Mouse (Mus musculus) hindbrain, postnatal 0 days (tissue): ENCODE data around the gene Slc37a1. TPM values are rescaled to one million over a fixed set of nuclear protein-coding genes. Genes with fewer than 3 reads are reported as not detected.
A peak's percentile ranks its signal among the peaks of the same experiment; 100 is the strongest.

Source experiments
- ATAC-seq: fragments of 200-750 bp; cut with Nextera tagmentation; 2 replicates; pipeline ENCODE4 v1.8.0; 2017; ENCODE audit warnings: mild to moderate bottlenecking, moderate TSS enrichment, moderate library complexity
- DNase-seq: peaks from one replicate; pipeline ENCODE4 v3.0.0-alpha.2; 2015; ENCODE audit warnings: low spot score
- H3K27ac ChIP-seq: fragments of 300-500 bp; sonication (generic); 2 replicates; pipeline ENCODE4 v1.5.1; 2014; ENCODE audit warnings: mild to moderate bottlenecking
- H3K27me3 ChIP-seq: fragments of 300-500 bp; sonication (generic); 2 replicates; pipeline ENCODE4 v1.6.1; 2014; ENCODE audit warnings: low read length, mixed read lengths; ENCODE audit not compliant: insufficient read depth
- H3K36me3 ChIP-seq: fragments of 300-500 bp; sonication (generic); 2 replicates; pipeline ENCODE4 v1.6.1; 2014; ENCODE audit warnings: low read length, mixed read lengths; ENCODE audit not compliant: insufficient read depth
- H3K4me1 ChIP-seq: fragments of 300-500 bp; sonication (generic); 2 replicates; pipeline ENCODE4 v1.6.1; 2014; ENCODE audit warnings: antibody characterized with exemption, low read length, mixed read lengths; ENCODE audit not compliant: insufficient read depth
- H3K4me2 ChIP-seq: fragments of 300-500 bp; sonication (generic); 2 replicates; pipeline ENCODE4 v1.6.1; 2014; ENCODE audit warnings: low read depth, mild to moderate bottlenecking, low read length, moderate library complexity, mixed read lengths
- H3K4me3 ChIP-seq: fragments of 300-500 bp; sonication (generic); 2 replicates; pipeline ENCODE4 v1.5.1; 2014; ENCODE audit warnings: low read length
- H3K9ac ChIP-seq: fragments of 300-500 bp; sonication (generic); replicated peaks from 2 replicates; pipeline ENCODE4 v1.6.1; 2014; ENCODE audit warnings: mild to moderate bottlenecking, low read length, moderate library complexity, mixed read lengths
- H3K9me3 ChIP-seq: fragments of 300-500 bp; sonication (generic); 2 replicates; pipeline ENCODE4 v1.6.1; 2016; ENCODE audit warnings: low read length, mixed read lengths
- CTCF ChIP-seq: IDR thresholded peaks from 2 replicates; pipeline ENCODE4 v1.5.1; 2016; ENCODE audit warnings: antibody characterized with exemption, control low read depth, low read depth
- WGBS: fragments of 180-500 bp; shearing (Covaris S2); extraction: QIAGEN DNeasy Blood & Tissue Kit; methylation state at CpG from one replicate; pipeline ENCODE4 v1.1.7; 2014; 5-methylcytosine and 5-hydroxymethylcytosine counted together
- polyA plus RNA-seq: library from polyadenylated mRNA; unstranded; fragments of >200 nt; fragmentation: Nextera tagmentation; extraction: Ambion mirVana; gene quantifications from 2 replicates; pipeline ENCODE4 v1.2.1, GENCODE M21; 2015
- total RNA-seq: library from RNA; depleted of rRNA; stranded (reverse); fragments of >200 nt; gene quantifications from 2 replicates; pipeline ENCODE4 v1.2.3, GENCODE M21; 2014

The Slc37a1 gene
- total and polyA plus RNA-seq, 2 experiments from 2014 or later: 5.7 to 10.7 TPM

DNA sequence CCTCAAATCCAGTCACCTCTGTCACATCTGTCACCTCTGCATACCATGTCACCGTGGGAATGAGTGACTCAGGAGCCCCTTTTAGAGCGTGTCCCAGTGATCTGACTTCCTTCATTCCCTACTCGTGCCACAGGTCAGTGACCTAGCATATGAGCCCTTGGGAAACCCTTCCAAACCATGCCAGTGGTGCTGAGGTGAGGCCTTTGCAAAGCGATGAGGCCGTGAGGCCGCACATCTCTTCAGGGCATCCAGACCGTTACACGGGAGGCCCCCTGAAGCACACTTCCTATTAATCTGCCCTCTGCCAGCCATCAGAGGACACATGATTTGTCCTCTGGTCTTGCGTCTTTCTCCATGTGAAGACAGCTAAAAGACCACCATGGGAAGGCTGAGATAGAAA is 7.1 kb upstream of the Slc37a1 start:
- Histone ChIP-seq H3K27ac (no peak overlapping the region), H3K36me3 (no peaks in the 10 kb centered on the region), H3K4me1 (0 out of 2 replicates have a peak, but pooled peaks cover 4% of the 10 kb centered on the region), H3K9ac (no peak overlapping the region), H3K4me2 (no peak overlapping the region), H3K4me3 (no peak overlapping the region), H3K9me3 (no peaks in the 10 kb centered on the region), H3K27me3 (no peaks in the 10 kb centered on the region)
- ATAC-seq (no peak), DNase-seq (no peak)
- WGBS: 80% methylated on average over 9 of the region's 9 CpGs
- no peak for TF ChIP-seq CTCF

- no peak overlapping the region for H3K4me2 ChIP-seq
- no peak overlapping the region for H3K27ac ChIP-seq
- ATAC-seq (no peak), DNase-seq (no peak)
- H3K4me3 ChIP-seq: no peak overlapping the region
- H3K27me3 ChIP-seq: no peaks in the 10 kb centered on the region
- H3K36me3 ChIP-seq: no peaks in the 10 kb centered on the region
- no peak overlapping the region for H3K9ac ChIP-seq
- 80% methylated on average over 6 of the region's 6 CpGs for WGBS
- no peak for TF ChIP-seq CTCF
- no peaks in the 10 kb centered on the region for H3K9me3 ChIP-seq
- 0 out of 2 replicates have a peak, but pooled peaks cover 4% of the 10 kb centered on the region for H3K4me1 ChIP-seq
These were observed 6.3 kb upstream of the Slc37a1 start for GRCm38 (mm10) chr17:31280269-31280668.

GRCm38 (mm10) chr17:31281830-31282686 is 4.5 kb upstream of the Slc37a1 start:
- Histone ChIP-seq H3K4me3 (no peak overlapping the region), H3K36me3 (no peaks in the 10 kb centered on the region), H3K4me2 (peak overlapping the region; percentile 10; the same call in 1 of the 2 replicates), H3K9ac (no peak overlapping the region), H3K27ac (no peak overlapping the region), H3K9me3 (no peaks in the 10 kb centered on the region), H3K4me1 (0 out of 2 replicates have a peak, but pooled peaks cover 4% of the 10 kb centered on the region), H3K27me3 (no peaks in the 10 kb centered on the region)
- WGBS: 41% methylated on average over 19 of the region's 19 CpGs
- DNase-seq (peak; percentile 30), ATAC-seq (no peak)
- TF ChIP-seq CTCF: peak; percentile 56

DNA sequence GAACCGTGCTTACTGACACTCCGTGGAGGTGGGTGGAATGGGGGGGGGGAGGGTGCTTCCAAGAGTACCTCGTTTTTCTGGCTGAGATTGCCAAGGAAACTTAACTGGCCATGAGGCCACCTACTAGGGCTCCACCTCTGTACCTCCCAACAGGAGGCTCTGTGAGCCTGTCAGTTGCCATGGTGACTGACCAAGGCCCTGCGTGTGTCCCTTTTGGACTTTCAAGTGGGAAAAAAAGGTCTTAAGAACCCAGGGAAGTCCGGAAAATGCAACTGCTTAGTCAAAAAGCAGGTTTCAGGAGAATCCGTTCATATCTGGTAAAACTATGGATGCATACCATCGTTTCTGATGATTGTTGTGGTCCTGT is 3.9 kb upstream of the Slc37a1 start:
- WGBS: 5% methylated on average over 7 of the region's 7 CpGs
- no peak overlapping the region for H3K4me3 ChIP-seq
- no peak overlapping the region for H3K27ac ChIP-seq
- H3K36me3 ChIP-seq: no peaks in the 10 kb centered on the region
- 0 out of 2 replicates have a peak, but pooled peaks cover 1% of the 10 kb centered on the region for H3K4me1 ChIP-seq
- ATAC-seq (no peak), DNase-seq (peak; percentile 19)
- H3K9ac ChIP-seq: no peak overlapping the region
- H3K4me2 ChIP-seq: no peak overlapping the region
- no peaks in the 10 kb centered on the region for H3K27me3 ChIP-seq
- TF ChIP-seq CTCF: no peak
- H3K9me3 ChIP-seq: no peaks in the 10 kb centered on the region

DNA sequence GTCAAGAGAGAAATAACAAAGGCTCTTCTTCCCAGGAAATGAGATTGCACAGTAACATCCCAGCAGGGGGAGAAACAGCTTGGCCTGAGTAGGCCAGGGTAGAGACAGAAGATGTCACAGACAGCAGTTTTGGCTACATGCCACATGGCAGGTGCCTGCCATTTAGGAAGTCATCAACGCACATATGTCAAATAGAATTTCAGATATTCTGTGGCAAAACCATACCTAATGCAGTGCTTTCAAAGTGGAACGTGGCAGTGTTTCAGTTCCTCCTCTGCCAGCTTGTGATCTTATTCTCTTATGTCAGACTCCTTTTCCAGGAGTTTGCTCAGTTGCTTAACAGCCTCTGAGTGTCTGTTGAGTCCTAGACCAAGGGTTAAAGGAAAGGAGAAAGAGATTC is 725 bp upstream of the Slc37a1 start:
- H3K9ac ChIP-seq: no peak overlapping the region
- H3K4me1 ChIP-seq: no peaks in the 10 kb centered on the region
- WGBS: 37% methylated on average over 2 of the region's 2 CpGs
- DNase-seq (peak; percentile 50), ATAC-seq (no peak)
- H3K27me3 ChIP-seq: no peaks in the 10 kb centered on the region
- TF ChIP-seq CTCF: no peak
- no peak overlapping the region for H3K27ac ChIP-seq
- no peak overlapping the region for H3K4me3 ChIP-seq
- no peaks in the 10 kb centered on the region for H3K36me3 ChIP-seq
- no peak overlapping the region for H3K4me2 ChIP-seq
- H3K9me3 ChIP-seq: no peaks in the 10 kb centered on the region

DNA sequence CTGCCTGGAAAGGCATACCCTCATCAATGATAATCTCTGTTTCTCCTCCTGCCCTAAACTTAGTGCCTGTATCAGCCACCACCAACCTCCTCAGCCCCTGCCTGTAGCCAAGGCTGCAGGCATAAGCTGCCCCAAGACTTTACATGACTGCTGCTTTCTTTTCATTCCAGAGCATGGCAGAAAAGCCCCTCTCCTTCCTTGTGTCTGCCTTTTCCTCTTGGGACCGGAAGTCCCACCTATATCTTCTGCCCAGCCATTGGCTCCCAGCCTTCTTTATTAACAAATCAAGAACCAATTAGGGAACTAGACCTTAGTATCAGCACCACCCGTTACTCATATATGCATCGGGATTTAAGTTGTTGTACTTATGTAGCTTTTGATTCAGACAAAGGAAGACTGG is 624 bp downstream of the Slc37a1 start:
- Histone ChIP-seq H3K36me3 (no peaks in the 10 kb centered on the region), H3K4me2 (no peak overlapping the region), H3K4me1 (no peaks in the 10 kb centered on the region), H3K9ac (no peak overlapping the region), H3K4me3 (no peak overlapping the region), H3K27ac (no peak overlapping the region), H3K9me3 (no peaks in the 10 kb centered on the region), H3K27me3 (no peaks in the 10 kb centered on the region)
- TF ChIP-seq CTCF: no peak
- WGBS: 91% methylated on average over 3 of the region's 3 CpGs
- ATAC-seq (no peak), DNase-seq (no peak)
